Mouse (Mus musculus): ENCODE results near the gene 3110009E18Rik. TPM values are rescaled to one million over a fixed set of nuclear protein-coding genes. Genes with fewer than 3 reads are reported as not detected.

3110009E18Rik gene
- total RNA-seq, 2 experiments from 2014 or later = 4.5 to 7.0 TPM

GRCm38 (mm10) chr1:120190300-120190699, 69.3 kb downstream of the 3110009E18Rik start:
- intact Hi-C loops (cut with DNase I) = no loop called here
- no peak for DNase-seq

- intact Hi-C loops (cut with DNase I) = no loop called here
- DNase-seq = no peak
Observed at GRCm38 (mm10) chr1:120190946-120191345, 70.0 kb downstream of the 3110009E18Rik start.

- intact Hi-C loops (cut with DNase I) = no loop called here
- no peak for DNase-seq
Observed at GRCm38 (mm10) chr1:120192321-120192720, 71.3 kb downstream of the 3110009E18Rik start.

GRCm38 (mm10) chr1:120193586-120193985, 72.6 kb downstream of the 3110009E18Rik start:
- intact Hi-C loops (cut with DNase I) = no loop called here
- no peak for DNase-seq

GRCm38 (mm10) chr1:120195947-120196346, 75.0 kb downstream of the 3110009E18Rik start:
- DNase-seq = no peak
- intact Hi-C loops (cut with DNase I) = loop anchor here (5.0 kb wide), 2 partner anchors 136 to 271 kb away; no protein-coding TSS in a partner anchor

GRCm38 (mm10) chr1:120196724-120197123, 75.7 kb downstream of the 3110009E18Rik start:
- no peak for DNase-seq
- intact Hi-C loops (cut with DNase I) = loop anchor here (1.0 to 5.0 kb wide), 3 partner anchors 136 to 354 kb away; no protein-coding TSS in a partner anchor

GRCm38 (mm10) chr1:120197189-120197588, 76.2 kb downstream of the 3110009E18Rik start:
- intact Hi-C loops (cut with DNase I) = loop anchor here (1.0 to 5.0 kb wide), 3 partner anchors 135 to 353 kb away; no protein-coding TSS in a partner anchor
- DNase-seq = peak; percentile 75 to 83

- DNase-seq = no peak
- intact Hi-C loops (cut with DNase I) = loop anchor here (5.0 kb wide), 2 partner anchors 134 to 269 kb away; no protein-coding TSS in a partner anchor
Observed at GRCm38 (mm10) chr1:120198151-120198550, 77.2 kb downstream of the 3110009E18Rik start.

- DNase-seq = no peak
- intact Hi-C loops (cut with DNase I) = loop anchor here (5.0 kb wide), 2 partner anchors 133 to 268 kb away; no protein-coding TSS in a partner anchor
Observed at GRCm38 (mm10) chr1:120198942-120199341, 78.0 kb downstream of the 3110009E18Rik start.

- no peak for DNase-seq
- intact Hi-C loops (cut with DNase I) = no loop called here
Observed at GRCm38 (mm10) chr1:120202542-120202941, 81.6 kb downstream of the 3110009E18Rik start.

GRCm38 (mm10) chr1:120203836-120204235, 82.8 kb downstream of the 3110009E18Rik start:
- intact Hi-C loops (cut with DNase I) = no loop called here
- DNase-seq = no peak

GRCm38 (mm10) chr1:120204834-120205233, 83.8 kb downstream of the 3110009E18Rik start:
- no peak for DNase-seq
- intact Hi-C loops (cut with DNase I) = no loop called here

GRCm38 (mm10) chr1:120207568-120207967, 86.6 kb downstream of the 3110009E18Rik start:
- intact Hi-C loops (cut with DNase I) = no loop called here
- no peak for DNase-seq

- intact Hi-C loops (cut with DNase I) = no loop called here
- DNase-seq = no peak
Observed at GRCm38 (mm10) chr1:120208502-120209230, 87.7 kb downstream of the 3110009E18Rik start.

GRCm38 (mm10) chr1:120220841-120221240, 99.9 kb downstream of the 3110009E18Rik start:
- intact Hi-C loops (cut with DNase I) = no loop called here
- DNase-seq = no peak

GRCm38 (mm10) chr1:120221285-120221684, 100.3 kb downstream of the 3110009E18Rik start:
- peak in 1 of 2 experiments; percentile 29 for DNase-seq
- intact Hi-C loops (cut with DNase I) = no loop called here

- DNase-seq = no peak
Observed at GRCm38 (mm10) chr1:120223613-120224012, 102.6 kb downstream of the 3110009E18Rik start.

GRCm38 (mm10) chr1:120229723-120230471, 108.9 kb downstream of the 3110009E18Rik start:
- DNase-seq = peak; percentile 59 to 61
- intact Hi-C loops (cut with DNase I) = no loop called here

More at GRCm38 (mm10) chr1:120223613-120224012, 102.6 kb downstream of the 3110009E18Rik start:
- intact Hi-C loops (cut with DNase I) = no loop called here

GRCm38 (mm10) chr1:120231334-120231733, 110.3 kb downstream of the 3110009E18Rik start:
- intact Hi-C loops (cut with DNase I) = no loop called here
- peak in 1 of 2 experiments; percentile 47 for DNase-seq

GRCm38 (mm10) chr1:120232170-120232569, 111.2 kb downstream of the 3110009E18Rik start:
- intact Hi-C loops (cut with DNase I) = no loop called here
- DNase-seq = no peak

- DNase-seq = no peak
- intact Hi-C loops (cut with DNase I) = no loop called here
Observed at GRCm38 (mm10) chr1:120235631-120236215, 114.7 kb downstream of the 3110009E18Rik start.

Measured in heart, postnatal 10 days (tissue).